Mouse (Mus musculus) cerebellum, adult (tissue): Measurements from ENCODE around the gene Eif2b4.

Experiments used
- ATAC-seq: cut with Nextera tagmentation; 2 replicates; pipeline ENCODE4 v1.9.2; 2017; ENCODE audit warnings: mild to moderate bottlenecking, moderate library complexity, mixed read lengths; ENCODE audit not compliant: insufficient number of reproducible peaks, low FRiP score, low TSS enrichment

Gene Eif2b4

DNA sequence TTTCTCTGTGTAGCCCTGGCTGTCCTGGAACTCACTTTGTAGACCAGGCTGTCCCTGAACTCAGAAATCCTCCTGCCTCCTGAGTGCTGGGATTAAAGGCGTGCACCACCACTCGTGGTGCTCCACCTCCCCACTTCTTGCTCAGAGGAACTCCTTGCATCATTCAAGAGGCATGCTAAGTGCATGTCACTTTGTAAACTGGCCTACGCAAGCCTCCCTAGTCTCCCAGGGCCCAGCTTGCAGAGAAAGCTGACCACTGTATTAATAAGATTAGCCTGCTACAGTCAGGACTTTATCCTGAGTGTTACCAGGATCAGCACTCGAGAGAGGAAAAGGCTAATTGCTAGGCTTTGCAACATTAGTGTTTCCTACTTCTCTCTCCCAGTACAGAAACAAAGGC lies 24.6 kb downstream of the Eif2b4 start:
- no peak for ATAC-seq

DNA sequence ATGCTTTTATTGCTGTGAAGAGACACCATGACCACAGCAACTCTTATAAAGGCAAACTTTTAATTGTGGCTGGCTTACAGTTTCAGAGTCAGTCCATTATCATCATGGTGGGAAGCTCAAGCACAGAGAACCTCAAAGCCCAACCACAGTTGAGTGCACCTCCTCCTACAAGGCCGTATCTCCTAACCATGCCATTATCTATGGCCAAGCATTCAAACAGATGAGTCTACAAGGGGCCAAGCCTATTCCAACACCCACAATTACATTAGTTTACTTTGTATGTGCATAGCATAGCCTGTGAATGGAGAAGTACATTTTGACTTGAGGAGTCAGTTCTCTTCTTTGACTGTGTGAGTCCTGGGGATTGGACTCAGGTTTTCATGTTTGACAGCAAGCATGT lies 28.4 kb downstream of the Eif2b4 start:
- ATAC-seq, result no peak

DNA sequence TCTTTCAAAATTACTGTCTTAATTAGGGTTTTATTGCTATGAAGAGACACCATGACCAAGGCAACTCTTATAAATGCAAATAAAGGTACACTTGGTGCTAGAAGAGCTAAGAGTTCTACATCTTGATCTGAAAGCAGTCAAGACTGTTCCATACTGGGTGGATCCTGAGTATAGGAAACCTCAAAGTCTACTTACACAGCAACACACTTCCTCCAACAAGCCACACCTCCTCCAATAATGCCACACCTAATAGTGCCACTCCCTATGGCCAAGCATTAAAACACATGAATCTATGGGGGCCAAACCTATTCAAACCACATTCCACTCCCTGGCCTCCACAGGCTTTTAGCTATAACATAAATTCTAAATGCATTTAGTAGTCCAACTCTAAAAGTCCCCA lies 30.8 kb downstream of the Eif2b4 start:
- ATAC-seq, result no peak

DNA sequence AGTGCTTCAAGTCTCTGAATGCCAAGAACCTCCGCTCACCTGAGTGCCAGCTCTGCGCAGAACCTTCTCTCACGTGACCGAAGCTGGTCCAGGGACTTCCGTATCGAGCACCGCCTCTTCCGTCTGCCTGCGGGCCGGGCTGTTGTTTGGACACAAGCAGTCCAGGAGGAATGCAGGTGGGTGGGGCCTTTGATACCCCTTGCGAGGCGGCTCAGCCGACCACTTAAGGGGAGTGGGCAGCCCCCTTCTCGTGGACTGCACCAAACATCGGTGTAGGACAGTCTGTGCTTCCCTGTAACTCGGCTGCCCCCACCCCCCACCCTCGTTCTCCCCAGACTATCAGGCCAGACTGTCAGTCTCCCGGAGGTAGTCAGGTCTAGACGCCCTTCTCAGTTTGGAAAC lies 39.1 kb downstream of the Eif2b4 start, which contains the start of gene Mpv17:
Gene Mpv17 (minus strand): TSS at position 100 of the 402 bp plus-strand sequence.
- ATAC-seq, result peak; percentile 92

- ATAC-seq, result peak; percentile 29
Measured at GRCm38 (mm10) chr5:31153516-31154151, 39.6 kb downstream of the Eif2b4 start.

GRCm38 (mm10) chr5:31151746-31152145 lies 41.5 kb downstream of the Eif2b4 start:
- ATAC-seq, result peak; percentile 61; the same call in 1 of the 2 replicates

GRCm38 (mm10) chr5:31149781-31150180 lies 43.4 kb downstream of the Eif2b4 start:
- ATAC-seq, result no peak

- ATAC-seq, result no peak
Measured at GRCm38 (mm10) chr5:31138968-31139425, 54.2 kb downstream of the Eif2b4 start.

DNA sequence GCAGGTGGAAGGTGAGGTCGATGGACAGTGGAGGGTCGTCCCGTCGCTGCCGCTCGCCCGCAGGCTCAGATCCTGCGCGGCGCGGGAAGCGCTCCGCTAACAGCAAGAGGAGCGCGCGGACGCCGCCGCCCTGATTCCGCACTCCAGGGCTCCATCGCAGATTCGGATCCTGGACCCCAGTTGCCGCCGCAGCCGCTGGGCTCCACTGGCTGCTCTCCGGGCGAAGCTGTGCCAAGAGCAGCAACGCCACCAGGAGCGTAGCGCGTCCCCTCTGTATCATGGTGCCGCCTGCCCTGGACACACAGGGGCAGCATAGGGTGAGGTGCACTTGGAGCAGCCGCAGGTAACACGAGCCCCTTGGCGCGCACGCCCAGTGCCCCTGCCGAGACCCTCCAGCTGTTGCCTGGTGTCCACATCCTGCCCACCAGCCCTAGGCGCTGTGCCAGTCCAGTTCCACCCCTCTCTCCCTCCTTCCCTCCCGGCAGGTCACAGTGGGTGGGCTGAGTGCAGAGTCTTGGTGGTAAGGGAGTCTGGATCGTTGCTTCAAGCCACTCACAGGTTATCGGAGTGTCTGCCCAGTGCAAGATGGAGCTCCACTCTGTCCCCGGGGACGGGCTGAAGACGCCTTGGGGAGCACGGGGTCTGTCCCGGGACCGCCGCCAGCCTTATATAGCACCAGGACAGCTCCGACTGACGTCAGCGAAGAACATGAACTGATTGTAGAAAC lies 54.8 kb downstream of the Eif2b4 start, which contains the start of gene Ucn:
Gene Ucn (minus strand): TSS at position 589 of the 727 bp plus-strand sequence.
- ATAC-seq, result no peak; the same call in 1 of the 2 replicates

DNA sequence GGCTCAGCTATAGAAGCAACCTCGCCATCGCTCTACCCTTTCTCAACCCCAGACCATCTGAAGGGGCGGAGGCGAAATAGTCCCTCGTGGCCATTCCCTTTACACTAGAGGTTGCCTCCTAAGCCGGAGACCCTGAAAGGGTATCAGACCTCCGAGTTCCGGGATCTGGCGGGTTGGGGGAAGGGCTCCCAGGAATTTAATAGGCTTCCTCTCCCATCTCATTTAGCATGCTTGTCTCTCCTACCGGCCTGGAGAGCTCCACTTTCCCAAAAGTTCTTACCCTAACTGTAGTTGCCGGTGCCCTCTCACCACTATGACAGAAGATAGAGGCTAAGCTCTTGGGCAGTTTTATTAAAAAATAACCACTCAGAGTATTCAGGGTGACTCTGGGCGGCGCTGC lies 55.6 kb downstream of the Eif2b4 start:
- no peak for ATAC-seq
